In genomic region chr4:97830051-97830853, GRCm38 (mm10) we compare ENCODE assay signal across 22 mouse cellular contexts. TPM values are rescaled to one million over a fixed set of nuclear protein-coding genes. Genes with fewer than 3 reads are reported as not detected.
DNase-seq lines count a peak whose midpoint lies in the region; ATAC-seq and TF ChIP-seq lines count a peak whose summit lies in the region.
"Had no signal": no experiment of that assay in that cellular context is flagged by ENCODE, and none has a peak within 500 bp of the region (broad histone marks: within the 10 kb centered on the region; RNA-seq: fewer than 3 reads in every experiment).

No protein-coding gene starts in this region.

- TF ChIP-seq CTCF in liver, embryonic 14.5 days (IDR thresholded peaks at IDR 0.05; ENCODE audit: low read depth): no peak
- no peak for TF ChIP-seq CTCF in thymus, adult 2 months (IDR thresholded peaks at IDR 0.05; ENCODE audit: borderline replicate concordance, control insufficient read depth, extremely low read depth, insufficient read depth, low read length, poor library complexity)

- no peaks in the 10 kb centered on the region for H3K9me3 ChIP-seq in liver, embryonic 11.5 days (ENCODE audit: control insufficient read depth, low read length)
- H3K9me3 ChIP-seq in liver, embryonic 14.5 days (ENCODE audit: control insufficient read depth, low read length): no peaks in the 10 kb centered on the region
- H3K9me3 ChIP-seq: hindbrain, embryonic 12.5 days had no signal

- no peak overlapping the region for H3K4me3 ChIP-seq in liver, embryonic 11.5 days (ENCODE audit: low read depth, low read length)
- H3K4me3 ChIP-seq in liver, embryonic 14.5 days (ENCODE audit: insufficient read depth in 1 of 2, low read depth in 2 of 2, low read length in 2 of 2): no peak overlapping the region
- no peak overlapping the region for H3K4me3 ChIP-seq in thymus, adult 2 months (ENCODE audit: control insufficient read depth, insufficient read depth, low read length)
- H3K4me3 ChIP-seq: erythroblast, embryonic 14.5 days; hindbrain, embryonic 12.5 days had no signal

- peak; percentile 64 for ATAC-seq in liver, embryonic 11.5 days (replicated peaks; ENCODE audit: low FRiP score)
- ATAC-seq in liver, embryonic 14.5 days (ENCODE audit: insufficient read depth): peak; percentile 74
- ATAC-seq: forebrain, embryonic 16.5 days had no signal

- H3K9ac ChIP-seq in liver, embryonic 11.5 days (ENCODE audit: low read depth, low read length): no peak overlapping the region
- H3K9ac ChIP-seq in liver, embryonic 14.5 days (replicated peaks): no peak overlapping the region
- H3K9ac ChIP-seq: hindbrain, embryonic 12.5 days had no signal

- DNase-seq in liver, embryonic 11.5 days (ENCODE audit: low spot score): no peak
- no peak for DNase-seq in liver
- DNase-seq in c-Kit-positive CD71-positive TER-119-positive erythroid progenitor cells, embryonic 14.5 days (ENCODE audit: low spot score): peak; percentile 19
- DNase-seq in liver, embryonic 14.5 days (ENCODE audit: low read depth in 3 of 3, low spot score in 3 of 3): peak in 2 of 3 experiments; percentile 14 to 15
- DNase-seq in thymus, adult 2 months: no peak
- DNase-seq in layer of hippocampus, adult 9-10 months (ENCODE audit: low spot score): no peak
- DNase-seq in frontal cortex, postnatal 10 days (ENCODE audit: low spot score in 2 of 2): no peak
- DNase-seq: cerebellum, adult 8-10 months; gastrocnemius, postnatal 36 days; kidney, adult 18-20 months; kidney, postnatal 10 days; layer of hippocampus, adult 9-11 months; lung, adult 2 months; lung, postnatal 36 days; retina, postnatal 1 day; thymus, postnatal 25 days had no signal

- no peaks in the 10 kb centered on the region; the same call in 1 of the 2 replicates for H3K4me1 ChIP-seq in liver, embryonic 11.5 days (replicated peaks; ENCODE audit: control insufficient read depth, insufficient read depth, low read length)
- peaks cover 0 to 6% of the 10 kb centered on the region in 2 experiments; a peak in 1 of 4 replicates for H3K4me1 ChIP-seq in liver, embryonic 14.5 days (replicated peaks; ENCODE audit: control insufficient read depth in 2 of 2, insufficient read depth in 2 of 2, low read length in 1 of 2)
- peaks cover 2% of the 10 kb centered on the region; the same call in 1 of the 2 replicates for H3K4me1 ChIP-seq in thymus, adult 2 months (replicated peaks; ENCODE audit: control insufficient read depth, insufficient read depth, low read length)

- H3K27ac ChIP-seq in liver, embryonic 11.5 days (ENCODE audit: low read depth, low read length): no peak overlapping the region
- no peak overlapping the region for H3K27ac ChIP-seq in liver, embryonic 14.5 days
- H3K27ac ChIP-seq in thymus, adult 2 months (ENCODE audit: control insufficient read depth, insufficient read depth, low read length): no peak overlapping the region
- H3K27ac ChIP-seq: hindbrain, embryonic 12.5 days had no signal

- no peaks in the 10 kb centered on the region for H3K27me3 ChIP-seq in liver, embryonic 11.5 days (replicated peaks; ENCODE audit: control insufficient read depth, insufficient read depth, low read length)
- H3K27me3 ChIP-seq in liver, embryonic 14.5 days (ENCODE audit: control insufficient read depth, insufficient read depth, low read length): no peaks in the 10 kb centered on the region
- H3K27me3 ChIP-seq in thymus, adult 2 months (ENCODE audit: control insufficient read depth, insufficient read depth, low read length): no peaks in the 10 kb centered on the region
- H3K27me3 ChIP-seq: hindbrain, embryonic 12.5 days had no signal

- TF ChIP-seq EP300 in liver, embryonic 14.5 days (IDR thresholded peaks at IDR 0.05; ENCODE audit: low read depth): peak; percentile 48; the same call in 1 of the 2 replicates

- no peaks in the 10 kb centered on the region for H3K36me3 ChIP-seq in liver, embryonic 11.5 days (ENCODE audit: control insufficient read depth, insufficient read depth, low read length)
- no peaks in the 10 kb centered on the region for H3K36me3 ChIP-seq in liver, embryonic 14.5 days (replicated peaks; ENCODE audit: control insufficient read depth, insufficient read depth, low read depth)
- H3K36me3 ChIP-seq in thymus, adult 2 months (ENCODE audit: control insufficient read depth, insufficient read depth, low read length): no peaks in the 10 kb centered on the region

- TF ChIP-seq POLR2A in thymus, adult 2 months (IDR thresholded peaks at IDR 0.05; ENCODE audit: control insufficient read depth, extremely low read depth, insufficient read depth, low read length, poor library complexity): no peak

- no peak overlapping the region for H3K4me2 ChIP-seq in liver, embryonic 11.5 days
- no peak overlapping the region for H3K4me2 ChIP-seq in liver, embryonic 14.5 days (ENCODE audit: low read depth)
- H3K4me2 ChIP-seq: heart, embryonic 11.5 days; hindbrain, embryonic 12.5 days; midbrain, embryonic 11.5 days had no signal

- 65% methylated on average over 6 of the region's 6 CpGs for WGBS in liver, embryonic 11.5 days
- 25% methylated on average over 6 of the region's 6 CpGs for WGBS in liver, embryonic 14.5 days (ENCODE audit: insufficient replicate concordance)
- WGBS in thymus, adult 2 months: 86% methylated on average over 6 of the region's 6 CpGs

RNA-seq across cellular contexts. Expression of gene E130114P18Rik, which starts 52.4 kb away (rescaled TPM):
- polyA plus RNA-seq in liver, embryonic 11.5 days (2014; fragmentation: Nextera tagmentation; extraction: Ambion mirVana): 0.60 and 0.68 TPM in 2 replicates
- 0.03 TPM in 1 of 2 replicates, not detected in the other for polyA plus RNA-seq in liver, embryonic 14.5 days (2012; rRNA removed)
- not detected in 2 replicates for polyA plus RNA-seq in liver, embryonic 14.5 days (2014; fragmentation: Nextera tagmentation; extraction: Ambion mirVana)
- polyA plus RNA-seq in thymus, adult 2 months (2012; rRNA removed): 0.09 TPM in 1 of 2 replicates, not detected in the other
- polyA plus RNA-seq: CD4-positive, CD25-positive, alpha-beta regulatory T cell, adult 4 months; erythroblast, embryonic 14.5 days had no signal

RNA-seq across cellular contexts. Expression of gene Nfia, which starts 57.7 kb away (rescaled TPM):
- polyA plus RNA-seq in liver, embryonic 11.5 days (2014; fragmentation: Nextera tagmentation; extraction: Ambion mirVana): 8.7 and 11.3 TPM in 2 replicates
- polyA plus RNA-seq in liver, embryonic 14.5 days (2012; rRNA removed): 1.0 and 1.5 TPM in 2 replicates
- polyA plus RNA-seq in liver, embryonic 14.5 days (2014; fragmentation: Nextera tagmentation; extraction: Ambion mirVana): 2.5 and 2.6 TPM in 2 replicates
- 26.4 and 33.6 TPM in 2 replicates for polyA plus RNA-seq in thymus, adult 2 months (2012; rRNA removed)

Comparison
In these comparisons a context has a peak if more than half of its experiments do, and no peak if none do; other contexts are left out.
1. DNase-seq: peak in c-Kit-positive CD71-positive TER-119-positive erythroid progenitor cells, embryonic 14.5 days (single experiment) and liver, embryonic 14.5 days (2 of 3); none in liver, embryonic 11.5 days (single experiment), liver (single experiment), thymus, adult 2 months (single experiment), layer of hippocampus, adult 9-10 months (single experiment) and frontal cortex, postnatal 10 days (0 of 2).